Mouse (Mus musculus): ENCODE data around the gene Afg3l1.

DNA sequence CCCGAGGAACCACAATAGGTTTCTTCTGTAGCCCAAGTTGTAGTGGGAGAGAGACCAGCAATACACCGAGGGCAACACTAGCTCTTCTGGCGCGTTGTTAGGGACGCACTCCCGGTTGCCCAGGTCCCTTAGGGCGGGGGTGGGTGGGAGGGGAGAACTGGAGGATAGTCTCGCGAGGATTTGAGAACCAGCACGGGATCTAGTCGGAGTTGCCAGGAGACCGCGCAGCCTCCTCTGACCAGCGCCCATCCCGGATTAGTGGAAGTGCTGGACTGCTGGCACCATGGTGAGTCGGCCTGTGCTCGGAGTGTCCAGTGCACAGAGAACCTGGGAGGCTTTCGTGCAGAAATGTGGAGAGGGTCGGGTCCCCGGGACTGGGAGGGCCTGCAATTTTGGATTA is 41.0 kb downstream of the Afg3l1 start, which contains the start of gene Gas8:
- peak; percentile 47; the same call in 1 of the 2 replicates for TF ChIP-seq CTCF (IDR thresholded peaks at IDR 0.05; ENCODE audit: insufficient read depth, low read length)
- TF ChIP-seq POLR2A (IDR thresholded peaks at IDR 0.05; ENCODE audit: borderline replicate concordance, extremely low read depth, low read depth, low read length): peak; percentile 75; the same call in 1 of the 2 replicates

Measured in lung, adult 2 months (tissue).